Mouse (Mus musculus) liver, postnatal 0 days (tissue): ENCODE data around the gene Foxn3.

Experiments
- CTCF ChIP-seq: sonication (generic); IDR thresholded peaks from 2 replicates; pipeline ENCODE4 v1.5.1; 2016; ENCODE audit warnings: antibody characterized with exemption, low read depth
- EP300 ChIP-seq: IDR thresholded peaks from 2 replicates; pipeline ENCODE4 v1.6.1; 2016; ENCODE audit warnings: antibody characterized with exemption, low read depth, mild to moderate bottlenecking

- TF ChIP-seq CTCF (no peak), EP300 (no peak)
Measured at GRCm38 (mm10) chr12:99340418-99341182, 222.8 kb downstream of the Foxn3 start.
